Comparison of ENCODE assay signal across 8 mouse cellular contexts in the genomic region with DNA sequence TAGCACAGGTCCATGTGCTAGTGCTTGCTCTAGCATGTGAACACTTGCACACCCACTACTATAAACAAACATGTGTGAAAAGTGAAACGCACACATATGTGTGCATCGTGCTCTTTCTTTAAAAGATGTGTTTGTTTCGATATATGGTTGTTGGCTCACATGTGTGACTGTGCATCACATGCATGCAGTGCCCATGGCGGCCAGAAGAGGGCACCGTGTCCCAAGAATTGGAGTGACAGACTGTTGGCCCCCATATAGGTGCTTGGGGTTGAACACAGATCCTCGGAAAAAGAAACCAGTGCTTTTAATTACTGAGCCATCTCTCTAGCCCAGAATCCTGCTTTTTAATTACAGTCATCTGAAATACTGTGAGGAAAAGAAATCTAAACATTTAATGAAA. TPM values are rescaled to one million over a fixed set of nuclear protein-coding genes. Genes with fewer than 3 reads are reported as not detected.
DNase-seq lines count a peak whose midpoint lies in the region; ATAC-seq and TF ChIP-seq lines count a peak whose summit lies in the region.

No protein-coding gene starts in this region.

- H3K27ac ChIP-seq in hindbrain, postnatal 0 days, result no peak overlapping the region
- no peak overlapping the region for H3K27ac ChIP-seq in hindbrain, embryonic 16.5 days (ENCODE audit: low read depth, low read length)
- H3K27ac ChIP-seq in olfactory bulb, adult 2 months (ENCODE audit: insufficient read depth, low read depth, low read length), result no peak overlapping the region

- no peaks in the 10 kb centered on the region for H3K4me1 ChIP-seq in hindbrain, postnatal 0 days (ENCODE audit: insufficient read depth, low read length)
- no peaks in the 10 kb centered on the region for H3K4me1 ChIP-seq in hindbrain, embryonic 16.5 days (ENCODE audit: control insufficient read depth, insufficient read depth, low read depth, low read length)
- H3K4me1 ChIP-seq in olfactory bulb, adult 2 months (ENCODE audit: control insufficient read depth, insufficient read depth, low read length), result no peaks in the 10 kb centered on the region

- no peak overlapping the region for H3K9ac ChIP-seq in hindbrain, postnatal 0 days (replicated peaks; ENCODE audit: low read length)
- no peak overlapping the region for H3K9ac ChIP-seq in hindbrain, embryonic 16.5 days (ENCODE audit: low read depth, low read length)

- no peaks in the 10 kb centered on the region for H3K27me3 ChIP-seq in hindbrain, postnatal 0 days (ENCODE audit: insufficient read depth, low read length)
- H3K27me3 ChIP-seq in hindbrain, embryonic 16.5 days (replicated peaks; ENCODE audit: control insufficient read depth, insufficient read depth, low read length), result no peaks in the 10 kb centered on the region; the same call in 1 of the 2 replicates

- H3K9me3 ChIP-seq in hindbrain, postnatal 0 days (ENCODE audit: low read length), result no peaks in the 10 kb centered on the region
- no peaks in the 10 kb centered on the region for H3K9me3 ChIP-seq in hindbrain, embryonic 16.5 days (ENCODE audit: control insufficient read depth, low read length)

- ATAC-seq in hindbrain, postnatal 0 days, result no peak
- no peak for ATAC-seq in hindbrain, embryonic 16.5 days
- 0 out of 2 replicates have a peak, but pooled peaks have one; percentile 54 for ATAC-seq in erythroid progenitor cell, adult 5-6 weeks (replicated peaks; ENCODE audit: low FRiP score, poor library complexity, severe bottlenecking)

- DNase-seq in hindbrain, postnatal 0 days (ENCODE audit: low spot score), result no peak
- peak; percentile 62 for DNase-seq in A20 (ENCODE audit: low read depth, low spot score)
- DNase-seq in ES-CJ7 (ENCODE audit: low read depth, low spot score), result peak; percentile 65
- no peak for DNase-seq in frontal cortex, postnatal 25 days (ENCODE audit: low spot score in 2 of 2)
- no peak for DNase-seq in left cerebral cortex, adult 8-10 months (ENCODE audit: low spot score in 2 of 2)

- H3K36me3 ChIP-seq in hindbrain, postnatal 0 days (ENCODE audit: insufficient read depth, low read length), result no peaks in the 10 kb centered on the region
- no peaks in the 10 kb centered on the region for H3K36me3 ChIP-seq in hindbrain, embryonic 16.5 days (ENCODE audit: control insufficient read depth, insufficient read depth, low read length)

- no peak overlapping the region for H3K4me3 ChIP-seq in hindbrain, postnatal 0 days (ENCODE audit: low read length)
- no peak overlapping the region for H3K4me3 ChIP-seq in hindbrain, embryonic 16.5 days (ENCODE audit: low read length)
- no peak overlapping the region for H3K4me3 ChIP-seq in olfactory bulb, adult 2 months (ENCODE audit: insufficient read depth, low read depth, low read length)

- 49% methylated on average over 6 of the region's 6 CpGs for WGBS in hindbrain, postnatal 0 days
- 53% methylated on average over 6 of the region's 6 CpGs for WGBS in hindbrain, embryonic 16.5 days
- whole genome bisulfite sequencing in olfactory bulb, adult 2 months, result 43% methylated on average over 6 of the region's 6 CpGs

- no peak overlapping the region for H3K4me2 ChIP-seq in hindbrain, postnatal 0 days (ENCODE audit: low read depth, low read length)
- no peak overlapping the region for H3K4me2 ChIP-seq in hindbrain, embryonic 16.5 days (ENCODE audit: low read length)

- TF ChIP-seq CTCF in hindbrain, postnatal 0 days (IDR thresholded peaks at IDR 0.05; ENCODE audit: low read depth), result peak; percentile 68
- 0 out of 2 replicates have a peak, but pooled peaks have one; percentile 20 for TF ChIP-seq CTCF in olfactory bulb, adult 2 months (IDR thresholded peaks at IDR 0.05; ENCODE audit: insufficient read depth, low read depth, low read length)

- TF ChIP-seq POLR2A in olfactory bulb, adult 2 months (IDR thresholded peaks at IDR 0.05; ENCODE audit: insufficient read depth, low read depth, low read length), result no peak

RNA-seq across cellular contexts. Expression of a gene that starts 6.2 kb away (rescaled TPM):
- total RNA-seq in hindbrain, postnatal 0 days (2014; rRNA removed), result 79.6 TPM in 2 replicates
- polyA plus RNA-seq in hindbrain, postnatal 0 days (2015; fragmentation: Nextera tagmentation; extraction: Ambion mirVana), result 44.4 and 48.1 TPM in 2 replicates
- polyA plus RNA-seq in hindbrain, embryonic 16.5 days (2015; fragmentation: Nextera tagmentation; extraction: Ambion mirVana), result 60.3 and 69.9 TPM in 2 replicates
- total RNA-seq in erythroid progenitor cell, adult 5-6 weeks (2015; ENCODE audit: low replicate concordance), result 1.3 and 1.8 TPM in 2 replicates
- total RNA-seq in erythroid progenitor cell, adult 5-6 weeks (2017; ENCODE audit: low replicate concordance), result 1.8 and 2.3 TPM in 2 replicates
- 39.5 and 82.8 TPM in 2 replicates for polyA plus RNA-seq in olfactory bulb, adult 2 months (2012; ENCODE audit: insufficient read depth, insufficient read length, low replicate concordance, missing spikeins)
- total RNA-seq in left cerebral cortex, adult 8-10 months (2022), result 100 to 1,000 TPM; 180 to 198 (median 186) TPM

RNA-seq across cellular contexts. Expression of a gene that starts 6.3 kb away (rescaled TPM):
- 50.9 and 54.6 TPM in 2 replicates for total RNA-seq in hindbrain, postnatal 0 days (2014; rRNA removed)
- polyA plus RNA-seq in hindbrain, postnatal 0 days (2015; fragmentation: Nextera tagmentation; extraction: Ambion mirVana), result 94.7 and 95.1 TPM in 2 replicates
- polyA plus RNA-seq in hindbrain, embryonic 16.5 days (2015; fragmentation: Nextera tagmentation; extraction: Ambion mirVana), result 97.5 and 102 TPM in 2 replicates
- 23.5 and 38.2 TPM in 2 replicates for total RNA-seq in erythroid progenitor cell, adult 5-6 weeks (2015; ENCODE audit: low replicate concordance)
- 8.7 and 31.7 TPM in 2 replicates for total RNA-seq in erythroid progenitor cell, adult 5-6 weeks (2017; ENCODE audit: low replicate concordance)
- polyA plus RNA-seq in olfactory bulb, adult 2 months (2012; ENCODE audit: insufficient read depth, insufficient read length, low replicate concordance, missing spikeins), result not detected in 2 replicates
- total RNA-seq in left cerebral cortex, adult 8-10 months (2022), result 10 to 100 TPM; 79.2 to 84.7 (median 83.5) TPM

Comparison
In these comparisons a context has a peak if more than half of its experiments do, and no peak if none do; other contexts are left out.
1. DNase-seq: peak in A20 (single experiment) and ES-CJ7 (single experiment); none in hindbrain, postnatal 0 days (single experiment), frontal cortex, postnatal 25 days (0 of 2) and left cerebral cortex, adult 8-10 months (0 of 2).
2. RNA of a gene that starts 6.2 kb away (total RNA-seq): 180 to 198 TPM in left cerebral cortex, adult 8-10 months and 79.6 TPM in hindbrain, postnatal 0 days; 1.3 to 2.3 TPM in erythroid progenitor cell, adult 5-6 weeks; every median in the first group is over 10 times any median in the second.